Mouse (Mus musculus): ENCODE measurements around the gene Tubgcp5.

DNA sequence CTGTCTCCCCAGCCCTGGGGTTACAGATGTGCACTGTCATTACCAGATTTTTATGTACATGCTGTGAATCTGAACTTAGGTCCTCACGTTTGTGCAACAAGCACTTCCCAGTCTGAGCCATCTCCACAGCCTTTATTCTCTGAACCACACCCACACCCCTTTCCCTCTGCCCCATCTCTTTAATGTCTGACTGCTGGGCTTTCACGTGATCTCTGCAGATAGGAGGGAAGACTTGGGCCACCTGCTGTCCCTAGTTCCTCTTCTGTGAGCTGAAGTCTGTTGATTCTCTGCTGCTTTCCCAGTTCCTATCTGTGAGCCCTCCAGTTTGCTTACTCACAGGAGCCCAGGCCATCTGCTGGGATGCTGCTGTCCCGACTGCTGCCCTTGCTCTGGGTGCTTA lies 26.0 kb upstream of the Tubgcp5 start, which contains the start of gene Siglech:
- no peak for TF ChIP-seq CTCF (IDR thresholded peaks at IDR 0.05; ENCODE audit: low read depth)
- TF ChIP-seq EP300 (IDR thresholded peaks at IDR 0.05; ENCODE audit: low read depth), result no peak

Data from heart, postnatal 0 days (tissue).